Mouse (Mus musculus) ES-Bruce4 (cell line): ENCODE measurements at regions not wholly inside any gene's neighbourhood (a gene's known extent, or its start where the extent isn't known, plus 50 kb on each side); places are given as distances from the start of the nearest gene placed in this dataset.

Experiments used
- CTCF ChIP-seq: IDR thresholded peaks from one replicate; pipeline ENCODE4 v1.8.1; 2011; ENCODE audit warnings: low read depth, low read length
- POLR2A ChIP-seq: IDR thresholded peaks from one replicate; pipeline ENCODE4 v1.8.1; 2011; ENCODE audit warnings: low read length; ENCODE audit not compliant: insufficient read depth

GRCm38 (mm10) chr6:100356617-100357399 is 69.5 kb upstream of the Rybp start:
- no peak for TF ChIP-seq POLR2A
- no peak for TF ChIP-seq CTCF
